8 mouse cellular contexts compared by ENCODE assay signal in genomic region chr5:52565214-52565812, GRCm38 (mm10). TPM values are rescaled to one million over a fixed set of nuclear protein-coding genes. Genes with fewer than 3 reads are reported as not detected.
DNase-seq lines count a peak whose midpoint lies in the region; ATAC-seq and TF ChIP-seq lines count a peak whose summit lies in the region.

No protein-coding gene starts in this region.

- H3K36me3 ChIP-seq in embryonic facial prominence, embryonic 14.5 days (ENCODE audit: control insufficient read depth, insufficient read depth, low read length): no peaks in the 10 kb centered on the region
- H3K36me3 ChIP-seq in limb, embryonic 12.5 days: no peaks in the 10 kb centered on the region

- WGBS in embryonic facial prominence, embryonic 14.5 days: under 1% methylated on average over 11 of the region's 17 CpGs
- 1% methylated on average over 17 of the region's 17 CpGs for WGBS in limb, embryonic 12.5 days

- TF ChIP-seq CTCF in layer of hippocampus, adult 2 months (conservative IDR thresholded peaks at IDR 0.05): no peak

- peak overlapping the region; percentile 74 for H3K9ac ChIP-seq in embryonic facial prominence, embryonic 14.5 days (ENCODE audit: low read depth, low read length)
- peak overlapping the region; percentile 74 for H3K9ac ChIP-seq in limb, embryonic 12.5 days (replicated peaks)

- peaks cover 12% of the 10 kb centered on the region for H3K9me3 ChIP-seq in embryonic facial prominence, embryonic 14.5 days (ENCODE audit: control insufficient read depth, low read length)
- H3K9me3 ChIP-seq in limb, embryonic 12.5 days: peaks cover 12% of the 10 kb centered on the region

- peak overlapping the region; percentile 65 for H3K4me3 ChIP-seq in layer of hippocampus, adult 2 months
- peak overlapping the region; percentile 63 for H3K4me3 ChIP-seq in embryonic facial prominence, embryonic 14.5 days (ENCODE audit: low read depth, low read length)
- peak overlapping the region; percentile 70 for H3K4me3 ChIP-seq in limb, embryonic 12.5 days (replicated peaks)

- no peak for DNase-seq in layer of hippocampus, adult 2 months (ENCODE audit: low spot score in 2 of 2)
- no peak for DNase-seq in layer of hippocampus, adult 9-11 months
- DNase-seq in embryonic facial prominence, embryonic 14.5 days (ENCODE audit: low spot score): peak; percentile 39
- peak; percentile 48 for DNase-seq in retina, postnatal 1 day
- DNase-seq in urinary bladder, adult 2 months (ENCODE audit: low spot score): no peak
- DNase-seq in cerebellum, adult 11 months: no peak
- DNase-seq in testis, postnatal 14 days (ENCODE audit: low spot score): no peak

- peaks cover 5% of the 10 kb centered on the region; the same call in 1 of the 2 replicates for H3K27me3 ChIP-seq in embryonic facial prominence, embryonic 14.5 days (replicated peaks; ENCODE audit: control insufficient read depth, insufficient read depth, low read length)
- H3K27me3 ChIP-seq in limb, embryonic 12.5 days: peaks cover 30% of the 10 kb centered on the region

- H3K27ac ChIP-seq in layer of hippocampus, adult 2 months: no peak overlapping the region
- no peak overlapping the region; the same call in 1 of the 2 replicates for H3K27ac ChIP-seq in embryonic facial prominence, embryonic 14.5 days (replicated peaks; ENCODE audit: low read depth, low read length)
- H3K27ac ChIP-seq in limb, embryonic 12.5 days: no peak overlapping the region

- peak overlapping the region; percentile 95 for H3K4me2 ChIP-seq in embryonic facial prominence, embryonic 14.5 days (ENCODE audit: low read depth, low read length)
- H3K4me2 ChIP-seq in limb, embryonic 12.5 days: peak overlapping the region; percentile 95

- peak; percentile 41 for ATAC-seq in embryonic facial prominence, embryonic 14.5 days (ENCODE audit: low read depth)
- peak; percentile 81 for ATAC-seq in limb, embryonic 12.5 days (ENCODE audit: insufficient number of reproducible peaks, insufficient read depth, low FRiP score, low TSS enrichment, low read depth)

- peaks cover 8% of the 10 kb centered on the region for H3K4me1 ChIP-seq in embryonic facial prominence, embryonic 14.5 days (ENCODE audit: control insufficient read depth, insufficient read depth, low read length)
- H3K4me1 ChIP-seq in limb, embryonic 12.5 days (replicated peaks): peaks cover 12% of the 10 kb centered on the region

RNA-seq across cellular contexts. Expression of gene Lgi2, which starts 0.9 kb away (rescaled TPM):
- 10 to 100 TPM; 21.2 to 22.8 TPM for total RNA-seq in layer of hippocampus, adult 2 months (2021)
- polyA plus RNA-seq in embryonic facial prominence, embryonic 14.5 days (2014; fragmentation: Nextera tagmentation; extraction: Ambion mirVana): 9.6 and 9.8 TPM in 2 replicates
- polyA plus RNA-seq in limb, embryonic 12.5 days (2016; fragmentation: Nextera tagmentation; extraction: Ambion mirVana): 1.2 and 1.3 TPM in 2 replicates
- 2.0 and 3.3 TPM in 2 replicates for polyA plus RNA-seq in urinary bladder, adult 2 months (2012; rRNA removed)

Comparison
In these comparisons a context has a peak if more than half of its experiments do, and no peak if none do; other contexts are left out.
1. DNase-seq: peak in embryonic facial prominence, embryonic 14.5 days (single experiment) and retina, postnatal 1 day (single experiment); none in layer of hippocampus, adult 2 months (0 of 2), layer of hippocampus, adult 9-11 months (single experiment), urinary bladder, adult 2 months (single experiment), cerebellum, adult 11 months (single experiment) and testis, postnatal 14 days (single experiment).
2. Peak in every context shown above with its lines, with median percentiles within 50 percentile points of each other: H3K4me3 ChIP-seq.